Mouse (Mus musculus) small intestine, adult 2 months (tissue): ENCODE measurements around the gene Fam98c. TPM values are rescaled to one million over a fixed set of nuclear protein-coding genes. Genes with fewer than 3 reads are reported as not detected.
"Not testable (repeated sequence)": the region's sequence is repeated elsewhere in the genome, so short reads cannot be mapped to it uniquely, and the experiment has no call there.

ENCODE experiments used
- H3K27ac ChIP-seq: fragments of 200-500 bp; 2 replicates; pipeline ENCODE4 v1.5.1; 2012; ENCODE audit warnings: low read depth, low read length, control low read depth, inconsistent platforms; ENCODE audit not compliant: insufficient read depth
- H3K27me3 ChIP-seq: fragments of 200-500 bp; 2 replicates; pipeline ENCODE4 v1.6.1; 2012; ENCODE audit warnings: mild to moderate bottlenecking, moderate library complexity, low read length, inconsistent platforms; ENCODE audit not compliant: control insufficient read depth, insufficient read depth
- H3K36me3 ChIP-seq: fragments of 200-500 bp; 2 replicates; pipeline ENCODE4 v1.6.1; 2012; ENCODE audit warnings: mild to moderate bottlenecking, low read length, control low read depth, inconsistent platforms; ENCODE audit not compliant: control insufficient read depth, insufficient read depth
- H3K4me1 ChIP-seq: fragments of 200-500 bp; 2 replicates; pipeline ENCODE4 v1.6.1; 2012; ENCODE audit warnings: low read length, inconsistent platforms, mixed read lengths; ENCODE audit not compliant: control insufficient read depth, insufficient read depth, insufficient read length
- H3K4me3 ChIP-seq: fragments of 200-500 bp; 2 replicates; pipeline ENCODE4 v1.5.1; 2012; ENCODE audit warnings: low read depth, mild to moderate bottlenecking, control low read depth, inconsistent platforms, low read length, moderate library complexity
- CTCF ChIP-seq: fragments of 200-500 bp; IDR thresholded peaks from 2 replicates; pipeline ENCODE4 v1.5.1; 2012; ENCODE audit warnings: low read depth, mild to moderate bottlenecking, control low read depth, inconsistent platforms, low read length, moderate library complexity, mixed read lengths; ENCODE audit not compliant: insufficient replicate concordance, insufficient read length; ENCODE audit errors: extremely low read depth
- POLR2A ChIP-seq: fragments of 200-500 bp; IDR thresholded peaks from 2 replicates; pipeline ENCODE4 v1.6.1; 2012; ENCODE audit warnings: low read depth, mild to moderate bottlenecking, control low read depth, inconsistent platforms, low read length, moderate library complexity
- WGBS: fragments of 180-500 bp; shearing (Covaris S2); methylation state at CpG from one replicate; pipeline ENCODE4 v1.1.7; 2018; 5-methylcytosine and 5-hydroxymethylcytosine counted together
- polyA plus RNA-seq: library from polyadenylated mRNA; depleted of rRNA; stranded (reverse); fragments of >200 nt; gene quantifications from 2 replicates; pipeline ENCODE4 v1.2.3, GENCODE M21; 2012

The Fam98c gene
- polyA plus RNA-seq, 1 experiment = 216 TPM

GRCm38 (mm10) chr7:29154018-29154720, 1.9 kb downstream of the Fam98c start:
- peaks cover 7% of the 10 kb centered on the region for H3K4me1 ChIP-seq
- peaks cover 13% of the 10 kb centered on the region for H3K36me3 ChIP-seq
- no peak for TF ChIP-seq CTCF
- TF ChIP-seq POLR2A = no peak
- H3K27ac ChIP-seq = no peak overlapping the region
- 97% methylated on average over 14 of the region's 14 CpGs for WGBS
- no peaks in the 10 kb centered on the region for H3K27me3 ChIP-seq
- no peak overlapping the region for H3K4me3 ChIP-seq

- H3K27me3 ChIP-seq = no peaks in the 10 kb centered on the region
- peaks cover 21% of the 10 kb centered on the region for H3K4me1 ChIP-seq
- peaks cover 13% of the 10 kb centered on the region for H3K36me3 ChIP-seq
- H3K27ac ChIP-seq = no peak overlapping the region
- TF ChIP-seq CTCF (no peak), POLR2A (no peak)
- H3K4me3 ChIP-seq = no peak overlapping the region
- WGBS = 68% methylated on average over 10 of the region's 10 CpGs
Measured at GRCm38 (mm10) chr7:29151486-29151885, 4.5 kb downstream of the Fam98c start.

- Histone ChIP-seq H3K4me1 (peaks cover 20% of the 10 kb centered on the region), H3K27ac (no peak overlapping the region), H3K4me3 (no peak overlapping the region), H3K27me3 (no peaks in the 10 kb centered on the region), H3K36me3 (0 out of 2 replicates have a peak, but pooled peaks cover 1% of the 10 kb centered on the region)
- WGBS = 71% methylated on average over 15 of the region's 15 CpGs
- TF ChIP-seq POLR2A = no peak
- TF ChIP-seq CTCF = no peak
Measured at GRCm38 (mm10) chr7:29148771-29149170, 7.3 kb downstream of the Fam98c start.

GRCm38 (mm10) chr7:29146625-29147367, 9.2 kb downstream of the Fam98c start:
- WGBS = 38% methylated on average over 7 of the region's 7 CpGs
- H3K27me3 ChIP-seq = no peaks in the 10 kb centered on the region
- H3K27ac ChIP-seq = peak overlapping the region; percentile 79
- no peaks in the 10 kb centered on the region for H3K36me3 ChIP-seq
- TF ChIP-seq POLR2A = no peak
- TF ChIP-seq CTCF = no peak
- no peak overlapping the region for H3K4me3 ChIP-seq
- peaks cover 20% of the 10 kb centered on the region for H3K4me1 ChIP-seq

- Histone ChIP-seq H3K4me1 (peaks cover 20% of the 10 kb centered on the region), H3K4me3 (no peak overlapping the region), H3K36me3 (no peaks in the 10 kb centered on the region), H3K27ac (no peak overlapping the region), H3K27me3 (no peaks in the 10 kb centered on the region)
- 84% methylated on average over 4 of the region's 4 CpGs for WGBS
- TF ChIP-seq POLR2A = no peak
- no peak for TF ChIP-seq CTCF
Measured at GRCm38 (mm10) chr7:29144006-29144405, 12.0 kb downstream of the Fam98c start.

GRCm38 (mm10) chr7:29141416-29141815, 14.6 kb downstream of the Fam98c start:
- Histone ChIP-seq H3K36me3 (no peaks in the 10 kb centered on the region), H3K27me3 (no peaks in the 10 kb centered on the region), H3K27ac (no peak overlapping the region), H3K4me1 (peaks cover 4% of the 10 kb centered on the region), H3K4me3 (no peak overlapping the region)
- 67% methylated on average over 8 of the region's 8 CpGs for WGBS
- TF ChIP-seq POLR2A (no peak), CTCF (no peak)

- WGBS = 83% methylated on average over 3 of the region's 4 CpGs
- not testable (repeated sequence) for H3K36me3 ChIP-seq, H3K4me1 ChIP-seq, H3K4me3 ChIP-seq, H3K27ac ChIP-seq, H3K27me3 ChIP-seq
Measured at GRCm38 (mm10) chr7:29139237-29139636, 16.8 kb downstream of the Fam98c start.
